Mouse (Mus musculus) spleen, postnatal 10 days (tissue): ENCODE data around the gene Osbpl10.

Experiments
- DNase-seq, 2 experiments: peaks; one replicate each; pipeline ENCODE4 v3.0.0; 2021 to 2022; ENCODE audit warnings: low spot score in 2 of 2

The Osbpl10 gene

GRCm38 (mm10) chr9:115163031-115163430 is 184.7 kb downstream of the Osbpl10 start:
- peak; percentile 54 to 83 for DNase-seq

GRCm38 (mm10) chr9:115163693-115164092 is 185.3 kb downstream of the Osbpl10 start:
- DNase-seq = no peak

- DNase-seq = no peak
Measured at GRCm38 (mm10) chr9:115164351-115164750, 186.0 kb downstream of the Osbpl10 start.

GRCm38 (mm10) chr9:115165996-115166395 is 187.6 kb downstream of the Osbpl10 start:
- peak in 1 of 2 experiments; percentile 26 for DNase-seq

- no peak for DNase-seq
Measured at GRCm38 (mm10) chr9:115169591-115169990, 191.2 kb downstream of the Osbpl10 start.

GRCm38 (mm10) chr9:115172096-115172495 is 193.7 kb downstream of the Osbpl10 start:
- DNase-seq = no peak

- no peak for DNase-seq
Measured at GRCm38 (mm10) chr9:115179154-115179553, 200.8 kb downstream of the Osbpl10 start.

GRCm38 (mm10) chr9:115179935-115180334 is 201.6 kb downstream of the Osbpl10 start:
- no peak for DNase-seq

- no peak for DNase-seq
Measured at GRCm38 (mm10) chr9:115186402-115186801, 208.0 kb downstream of the Osbpl10 start.

GRCm38 (mm10) chr9:115190376-115190942 is 212.1 kb downstream of the Osbpl10 start:
- no peak for DNase-seq

GRCm38 (mm10) chr9:115192890-115193289 is 214.5 kb downstream of the Osbpl10 start:
- DNase-seq = no peak

- DNase-seq = no peak
Measured at GRCm38 (mm10) chr9:115197082-115197481, 218.7 kb downstream of the Osbpl10 start.

GRCm38 (mm10) chr9:115200166-115200862 is 221.9 kb downstream of the Osbpl10 start:
- DNase-seq = no peak

GRCm38 (mm10) chr9:115201264-115201663 is 222.9 kb downstream of the Osbpl10 start:
- DNase-seq = no peak

- DNase-seq = no peak
Measured at GRCm38 (mm10) chr9:115203136-115203535, 224.8 kb downstream of the Osbpl10 start.

- DNase-seq = peak in 1 of 2 experiments; percentile 58
Measured at GRCm38 (mm10) chr9:115205491-115205890, 227.1 kb downstream of the Osbpl10 start.

GRCm38 (mm10) chr9:115206219-115206618 is 227.8 kb downstream of the Osbpl10 start:
- no peak for DNase-seq

- no peak for DNase-seq
Measured at GRCm38 (mm10) chr9:115209737-115210136, 231.4 kb downstream of the Osbpl10 start.

GRCm38 (mm10) chr9:115210535-115210934 is 232.2 kb downstream of the Osbpl10 start:
- no peak for DNase-seq

GRCm38 (mm10) chr9:115213755-115214264 is 235.4 kb downstream of the Osbpl10 start:
- DNase-seq = no peak

- no peak for DNase-seq
Measured at GRCm38 (mm10) chr9:115214572-115215571, 236.5 kb downstream of the Osbpl10 start.
